Mouse (Mus musculus) left cerebral cortex, adult 9 months (tissue): ENCODE measurements at regions not wholly inside any gene's neighbourhood (a gene's known extent, or its start where the extent isn't known, plus 50 kb on each side); places are given as distances from the start of the nearest gene placed in this dataset.

ENCODE experiments used
- DNase-seq, 2 experiments: peaks; one replicate each; pipeline ENCODE4 v3.0.0; 2022; ENCODE audit warnings: low spot score in 2 of 2

DNA sequence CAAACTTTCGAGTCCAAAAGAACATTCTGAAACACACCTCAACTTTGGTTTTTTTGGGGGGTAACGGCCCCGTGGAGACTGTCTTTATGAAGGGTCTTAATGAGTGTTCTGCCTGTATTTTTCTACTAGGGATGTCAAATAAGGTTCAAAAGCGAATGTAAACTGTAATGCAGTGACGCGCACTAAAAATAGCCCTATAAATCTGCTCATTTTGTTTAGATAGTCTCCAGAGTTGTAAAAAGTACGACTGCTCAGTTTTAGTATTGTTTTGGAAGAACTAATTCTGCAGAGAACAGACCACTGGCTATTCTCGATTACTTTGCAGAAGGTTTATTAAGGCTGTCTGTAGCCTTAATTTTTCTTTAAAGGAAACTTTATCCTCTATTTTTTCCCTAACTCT, 68.6 kb upstream of the BC052040 start:
- no peak for DNase-seq

DNA sequence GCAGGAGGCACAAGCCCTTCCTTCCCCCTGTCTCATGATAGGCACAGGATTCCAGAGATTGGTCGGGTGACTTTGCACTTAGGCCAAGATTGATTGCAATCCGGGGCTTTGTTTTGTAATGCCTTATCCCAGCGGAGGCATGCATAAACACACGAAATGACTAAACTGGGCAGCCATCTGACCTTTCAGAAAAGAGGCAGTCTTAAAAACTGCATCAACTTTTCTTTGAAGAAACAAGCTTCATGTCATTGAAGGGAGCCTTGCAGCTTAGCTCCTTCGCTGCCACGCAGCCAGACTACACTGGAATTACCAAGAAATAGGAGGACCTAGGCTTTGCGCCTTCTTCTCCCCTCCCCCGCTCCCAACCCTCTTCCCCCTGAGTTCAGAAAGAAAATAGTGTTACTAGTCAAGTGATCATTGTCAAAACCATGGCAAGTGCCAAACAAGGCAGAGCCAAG, 67.7 kb upstream of the BC052040 start:
- DNase-seq, result peak in 1 of 2 experiments; percentile 5

DNA sequence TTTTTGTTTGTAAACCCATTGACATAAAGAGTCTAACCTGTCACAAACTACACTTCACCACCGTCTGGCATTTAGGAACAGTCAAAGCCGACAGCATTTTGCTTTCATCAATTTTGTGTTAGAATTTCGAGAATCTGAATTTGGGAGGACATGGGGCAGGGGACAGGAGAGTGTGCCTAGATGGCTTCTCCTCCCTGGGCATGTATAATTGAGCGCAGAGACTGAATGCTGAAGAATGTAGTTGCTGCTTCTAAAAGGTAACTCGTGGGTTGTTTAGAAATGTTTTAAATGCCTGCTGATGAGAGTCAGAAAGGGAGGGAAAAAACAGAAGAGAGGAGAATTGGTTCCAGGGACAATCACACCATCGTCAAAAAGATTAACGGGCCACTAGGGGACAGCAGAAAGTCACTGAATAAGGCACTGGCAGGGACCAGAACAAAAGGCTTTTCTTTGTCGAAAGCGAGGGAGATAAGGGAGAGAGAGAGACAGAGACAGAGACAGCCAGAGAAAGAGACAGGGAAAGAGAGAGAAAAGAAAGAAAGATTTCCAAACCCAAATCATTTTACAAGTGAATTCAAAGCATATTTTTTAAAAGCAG, 66.6 kb upstream of the BC052040 start:
- DNase-seq, result peak in 1 of 2 experiments; percentile 24

DNA sequence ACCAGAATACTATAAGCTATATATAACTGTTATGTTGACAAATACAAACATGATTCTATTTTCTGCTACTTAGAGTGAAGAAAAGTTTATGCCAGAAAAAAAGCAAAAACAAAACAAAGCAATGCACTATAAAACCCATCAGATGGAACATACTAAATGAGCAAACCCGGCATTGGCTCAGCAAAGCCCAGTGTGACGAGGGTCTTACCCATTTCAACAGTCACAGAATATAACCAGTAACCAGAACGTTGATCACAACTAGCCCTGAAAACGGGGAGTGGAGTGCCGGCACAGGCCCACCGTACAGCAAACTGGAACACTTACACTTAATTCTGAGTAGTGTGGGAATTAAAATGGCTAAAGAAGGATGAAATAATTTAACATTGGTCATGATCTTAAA, 66.0 kb upstream of the BC052040 start:
- no peak for DNase-seq

DNA sequence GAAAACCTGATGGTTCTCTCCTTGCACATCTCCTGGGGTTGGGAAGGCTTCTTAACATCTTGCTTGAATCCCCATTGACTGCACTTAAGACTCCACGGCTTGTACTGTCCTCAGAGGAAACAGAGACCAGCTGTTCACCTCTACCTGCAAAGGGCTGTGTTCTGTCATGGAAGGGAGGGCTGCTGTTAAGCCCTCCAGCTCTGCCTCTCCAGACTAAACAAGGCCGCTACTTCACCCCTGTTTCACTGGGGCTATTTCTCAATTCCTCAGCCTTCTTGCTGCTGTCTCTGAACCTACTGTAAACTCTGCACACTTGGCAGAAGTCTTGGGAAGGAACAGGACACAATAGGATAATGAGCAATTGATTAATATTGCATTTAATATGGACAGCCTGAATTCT, 64.7 kb upstream of the BC052040 start:
- DNase-seq, result no peak

DNA sequence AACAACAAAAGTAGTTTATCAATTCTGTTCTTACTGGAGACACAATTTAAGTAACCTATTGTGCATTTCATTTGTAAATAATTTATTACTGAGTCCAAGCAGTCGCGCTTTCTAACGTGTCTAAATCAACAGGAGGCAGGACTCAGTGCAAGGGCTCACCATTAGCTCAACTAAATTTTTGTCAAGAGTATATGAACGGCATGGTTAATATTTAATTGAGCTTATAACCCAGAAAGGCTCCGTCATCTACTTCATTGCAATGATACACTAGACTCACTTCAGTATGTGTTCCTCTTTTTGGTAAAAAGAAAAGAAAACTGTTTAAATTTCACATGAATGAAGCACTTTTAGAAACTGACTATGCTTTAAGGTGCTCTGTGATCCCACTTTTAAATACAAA, 61.5 kb upstream of the BC052040 start:
- no peak for DNase-seq

DNA sequence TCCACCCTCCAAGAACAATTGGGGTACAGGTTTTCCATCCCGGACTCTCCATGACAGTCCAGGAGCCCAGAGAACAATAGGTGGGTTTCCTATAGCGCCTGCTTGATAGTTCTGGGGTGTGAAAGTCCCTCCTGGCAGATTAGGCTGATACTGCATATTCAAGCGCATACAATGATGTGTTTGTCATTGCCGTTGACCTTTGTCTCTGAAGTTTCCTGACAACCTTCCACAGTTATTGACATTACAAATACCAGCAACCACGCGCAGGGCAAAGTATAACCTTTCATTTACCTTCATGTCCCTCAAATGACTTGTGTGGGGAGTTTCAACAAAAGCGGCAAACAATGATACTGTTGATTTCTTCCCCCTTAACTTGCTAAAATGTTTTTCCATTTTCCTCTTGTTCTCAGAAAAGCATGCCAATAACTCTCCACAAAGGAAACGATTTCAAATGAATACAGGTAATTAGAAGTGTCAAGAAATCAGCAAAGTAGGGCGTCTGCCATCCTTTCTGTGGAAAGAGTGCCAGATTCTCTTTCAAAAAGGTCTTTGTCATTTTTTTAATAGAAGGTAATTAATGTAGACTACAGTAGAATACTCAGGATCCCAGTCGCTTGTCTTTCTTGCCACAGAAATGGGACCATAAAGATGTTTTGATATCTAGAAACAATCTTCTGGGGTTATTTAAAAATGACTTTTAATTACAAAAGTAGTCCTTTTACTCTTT, 60.9 kb upstream of the BC052040 start:
- DNase-seq, result no peak

DNA sequence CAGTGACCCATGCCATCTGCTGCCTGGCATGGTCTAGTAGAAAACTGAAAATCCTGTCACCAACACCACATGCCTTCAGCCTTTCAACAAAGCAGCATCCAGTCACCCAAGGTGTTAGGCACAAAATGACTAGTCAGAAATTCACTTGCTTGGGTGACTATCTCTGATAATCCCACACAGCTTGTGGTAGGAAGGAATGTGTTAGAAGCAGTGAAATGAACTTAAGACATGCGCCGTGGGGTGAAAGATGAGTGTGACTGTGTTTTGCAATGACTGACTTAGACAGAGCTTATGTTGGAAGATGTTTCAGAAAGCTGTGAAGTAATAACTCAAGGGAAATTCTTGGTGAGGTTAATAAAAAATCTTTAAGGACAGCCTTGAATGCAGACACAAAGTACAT, 51.6 kb upstream of the BC052040 start:
- no peak for DNase-seq
